Mouse (Mus musculus) stomach, postnatal 0 days (tissue): ENCODE data around the gene Eif3k. TPM values are rescaled to one million over a fixed set of nuclear protein-coding genes. Genes with fewer than 3 reads are reported as not detected.
"Not testable (repeated sequence)": the region's sequence is repeated elsewhere in the genome, so short reads cannot be mapped to it uniquely, and the experiment has no call there.

ENCODE experiments used
- ATAC-seq: fragments of 200-750 bp; cut with Nextera tagmentation; 2 replicates; pipeline ENCODE4 v1.8.0; 2017; ENCODE audit not compliant: low FRiP score, low TSS enrichment
- DNase-seq: peaks from one replicate; pipeline ENCODE4 v3.0.0-alpha.2; 2016; ENCODE audit warnings: low spot score
- H3K27ac ChIP-seq: fragments of 300-500 bp; sonication (generic); replicated peaks from 2 replicates; pipeline ENCODE4 v1.5.1; 2014; ENCODE audit warnings: mild to moderate bottlenecking, control low read depth
- H3K27me3 ChIP-seq: fragments of 300-500 bp; sonication (generic); 2 replicates; pipeline ENCODE4 v1.6.1; 2014; ENCODE audit warnings: low read length; ENCODE audit not compliant: control insufficient read depth, insufficient read depth
- H3K36me3 ChIP-seq: fragments of 300-500 bp; sonication (generic); 2 replicates; pipeline ENCODE4 v1.6.1; 2014; ENCODE audit warnings: low read length, mixed read lengths; ENCODE audit not compliant: control insufficient read depth, insufficient read depth
- H3K4me1 ChIP-seq: fragments of 300-500 bp; sonication (generic); replicated peaks from 2 replicates; pipeline ENCODE4 v1.6.1; 2014; ENCODE audit warnings: antibody characterized with exemption; ENCODE audit not compliant: control insufficient read depth, insufficient read depth
- H3K4me2 ChIP-seq: fragments of 300-500 bp; sonication (generic); replicated peaks from 2 replicates; pipeline ENCODE4 v1.6.1; 2014; ENCODE audit warnings: low read depth, mild to moderate bottlenecking, control low read depth, moderate library complexity
- H3K4me3 ChIP-seq: fragments of 300-500 bp; sonication (generic); 2 replicates; pipeline ENCODE4 v1.5.1; 2014; ENCODE audit warnings: low read depth, low read length, control low read depth
- H3K9ac ChIP-seq: fragments of 300-500 bp; sonication (generic); 2 replicates; pipeline ENCODE4 v1.6.1; 2014; ENCODE audit warnings: mild to moderate bottlenecking, low read length, control low read depth, mixed read lengths
- H3K9me3 ChIP-seq: fragments of 300-500 bp; sonication (generic); 2 replicates; pipeline ENCODE4 v1.6.1; 2016; ENCODE audit warnings: low read length; ENCODE audit not compliant: control insufficient read depth
- CTCF ChIP-seq: IDR thresholded peaks from 2 replicates; pipeline ENCODE4 v1.5.1; 2016; ENCODE audit warnings: antibody characterized with exemption, low read depth, mild to moderate bottlenecking, moderate library complexity
- EP300 ChIP-seq: optimal IDR thresholded peaks from 2 replicates; pipeline ENCODE3; 2016; ENCODE audit warnings: antibody characterized with exemption
- WGBS: fragments of 180-500 bp; shearing (Covaris S2); extraction: QIAGEN DNeasy Blood & Tissue Kit; methylation state at CpG from one replicate; pipeline ENCODE4 v1.1.7; 2014; 5-methylcytosine and 5-hydroxymethylcytosine counted together
- polyA plus RNA-seq: library from polyadenylated mRNA; unstranded; fragments of >200 nt; fragmentation: Nextera tagmentation; extraction: Ambion mirVana; gene quantifications from 2 replicates; pipeline ENCODE4 v1.2.1, GENCODE M21; 2015

The Eif3k gene
- polyA plus RNA-seq, 1 experiment from 2014 or later: 295 TPM

DNA sequence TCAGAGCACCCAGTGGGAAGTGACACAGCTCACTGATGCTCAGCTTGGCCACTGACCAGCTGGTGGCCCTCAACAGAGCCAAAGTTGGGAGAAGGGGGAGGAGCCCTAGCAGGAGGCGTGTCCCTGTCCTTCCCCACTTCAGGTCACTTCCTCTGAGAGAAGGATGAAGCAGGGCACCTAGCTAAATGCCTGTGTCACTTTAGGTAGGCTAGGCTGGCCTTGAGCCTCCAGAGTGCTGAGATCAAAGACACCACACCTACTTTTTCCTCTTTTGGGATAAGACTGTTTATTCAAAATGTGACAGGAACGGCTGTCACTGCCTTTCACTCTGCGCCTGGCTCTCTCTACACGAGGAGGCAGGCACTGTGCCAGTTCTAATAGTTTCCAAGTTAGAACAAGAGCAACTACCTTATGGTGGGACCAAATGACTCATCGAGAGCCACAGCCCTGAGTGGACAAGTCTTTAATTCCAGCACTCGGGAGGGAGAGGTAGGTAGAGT, 9.8 kb downstream of the Eif3k start:
- Histone ChIP-seq H3K27me3 (no peaks in the 10 kb centered on the region), H3K4me3 (no peak overlapping the region), H3K27ac (peak overlapping the region; percentile 82), H3K36me3 (peaks cover 10% of the 10 kb centered on the region), H3K9me3 (no peaks in the 10 kb centered on the region), H3K4me2 (no peak overlapping the region), H3K4me1 (0 out of 2 replicates have a peak, but pooled peaks cover 3% of the 10 kb centered on the region), H3K9ac (no peak overlapping the region)
- WGBS: 22% methylated on average over 6 of the region's 6 CpGs
- TF ChIP-seq EP300: no peak
- TF ChIP-seq CTCF: no peak
- peak; percentile 71 for DNase-seq
- ATAC-seq: peak; percentile 21

DNA sequence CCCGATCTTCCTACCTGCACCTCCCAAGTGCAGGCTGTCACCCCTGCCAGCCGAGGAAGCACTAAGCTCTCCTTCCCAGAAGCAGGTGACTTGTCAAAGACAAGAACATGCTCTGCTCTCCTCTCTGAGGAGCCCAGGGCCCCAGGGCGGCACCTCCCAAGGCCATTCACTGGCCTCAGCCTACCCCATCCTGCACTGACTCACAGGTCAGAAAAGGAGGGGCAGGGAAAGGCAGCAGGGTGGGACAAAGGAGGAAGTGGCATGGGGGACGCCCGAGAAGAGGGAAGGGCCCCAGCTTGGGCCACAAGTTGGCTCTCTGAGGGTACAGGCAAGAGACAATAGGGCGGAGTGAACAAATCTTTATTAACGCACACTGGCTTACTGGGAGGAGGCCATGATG, 10.6 kb downstream of the Eif3k start:
- ATAC-seq (peak; percentile 67), DNase-seq (peak; percentile 72)
- WGBS: 68% methylated on average over 7 of the region's 7 CpGs
- H3K9me3 ChIP-seq: no peaks in the 10 kb centered on the region
- peaks cover 10% of the 10 kb centered on the region for H3K36me3 ChIP-seq
- H3K4me1 ChIP-seq: 0 out of 2 replicates have a peak, but pooled peaks cover 3% of the 10 kb centered on the region
- TF ChIP-seq CTCF (no peak), EP300 (peak; percentile 38)
- no peak overlapping the region for H3K4me2 ChIP-seq
- peak overlapping the region; percentile 82 for H3K27ac ChIP-seq
- H3K9ac ChIP-seq: no peak overlapping the region
- H3K27me3 ChIP-seq: no peaks in the 10 kb centered on the region
- H3K4me3 ChIP-seq: no peak overlapping the region

DNA sequence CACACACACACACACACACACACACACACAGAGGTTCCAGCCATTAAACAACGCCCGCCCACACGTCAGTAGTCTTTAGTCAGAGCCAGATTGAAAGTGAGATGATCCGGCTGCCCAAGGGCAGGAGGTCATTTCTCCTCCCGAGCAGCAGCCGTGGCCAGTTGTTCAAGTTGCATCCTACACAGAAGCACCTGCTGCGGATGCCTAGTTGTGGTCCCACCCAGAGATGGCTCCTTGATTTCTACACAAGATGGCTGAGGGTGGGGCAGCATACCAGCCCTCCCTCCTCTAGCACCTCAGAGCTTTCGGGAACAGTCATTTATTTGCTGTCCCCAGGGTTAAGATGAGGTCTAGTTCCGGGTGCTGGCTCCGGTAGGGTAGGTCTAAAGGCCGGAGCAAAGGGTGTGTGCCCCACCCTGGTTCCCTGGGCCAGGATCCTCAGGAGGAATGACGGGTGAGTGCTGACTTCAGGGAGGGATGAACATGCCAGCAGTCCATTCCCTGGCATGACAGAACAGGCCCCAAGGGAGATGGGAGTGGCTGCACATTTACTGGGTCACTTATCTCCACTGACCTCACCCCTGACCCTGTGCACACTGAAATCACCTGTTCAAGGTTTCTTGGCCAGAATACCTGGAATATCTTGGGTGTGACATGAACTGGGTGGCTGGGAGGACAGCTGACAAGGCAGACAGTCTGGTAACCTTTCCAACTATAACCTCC, 11.8 kb downstream of the Eif3k start:
- DNase-seq (peak; percentile 77), ATAC-seq (peak; percentile 88)
- WGBS: 30% methylated on average over 12 of the region's 12 CpGs
- Histone ChIP-seq H3K9ac (no peak overlapping the region), H3K9me3 (no peaks in the 10 kb centered on the region), H3K36me3 (peaks cover 10% of the 10 kb centered on the region), H3K4me2 (no peak overlapping the region), H3K27me3 (no peaks in the 10 kb centered on the region), H3K27ac (peak overlapping the region; percentile 82), H3K4me3 (no peak overlapping the region), H3K4me1 (0 out of 2 replicates have a peak, but pooled peaks cover 3% of the 10 kb centered on the region)
- no peak for TF ChIP-seq CTCF
- peak; percentile 82 for TF ChIP-seq EP300

DNA sequence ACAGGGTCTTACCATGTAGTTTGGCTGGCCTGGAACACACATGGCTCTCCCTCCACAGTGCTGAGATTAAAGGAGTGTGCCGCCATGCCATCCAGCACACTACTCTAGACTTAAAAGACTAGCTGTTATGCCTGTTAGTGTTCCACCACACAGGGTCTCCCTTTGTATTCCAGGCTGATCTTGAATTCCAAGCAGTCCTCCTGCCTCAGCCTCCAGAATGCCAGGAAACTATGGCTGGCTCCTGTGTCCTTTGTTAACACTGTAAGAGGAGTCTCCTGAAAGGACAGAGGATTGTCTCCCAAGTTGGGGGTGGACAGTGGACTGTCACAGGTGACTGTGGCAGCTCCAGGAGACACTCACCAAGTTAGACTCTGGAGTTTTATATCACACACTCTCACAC, 12.4 kb downstream of the Eif3k start:
- Histone ChIP-seq H3K9ac (no peak overlapping the region), H3K9me3 (no peaks in the 10 kb centered on the region), H3K27ac (peak overlapping the region; percentile 82), H3K27me3 (no peaks in the 10 kb centered on the region), H3K4me3 (no peak overlapping the region), H3K4me1 (0 out of 2 replicates have a peak, but pooled peaks cover 3% of the 10 kb centered on the region), H3K4me2 (no peak overlapping the region), H3K36me3 (peaks cover 10% of the 10 kb centered on the region)
- ATAC-seq: no peak
- TF ChIP-seq EP300 (no peak), CTCF (no peak)
- 90% methylated on average over 1 of the region's 1 CpGs for WGBS
- DNase-seq: no peak

DNA sequence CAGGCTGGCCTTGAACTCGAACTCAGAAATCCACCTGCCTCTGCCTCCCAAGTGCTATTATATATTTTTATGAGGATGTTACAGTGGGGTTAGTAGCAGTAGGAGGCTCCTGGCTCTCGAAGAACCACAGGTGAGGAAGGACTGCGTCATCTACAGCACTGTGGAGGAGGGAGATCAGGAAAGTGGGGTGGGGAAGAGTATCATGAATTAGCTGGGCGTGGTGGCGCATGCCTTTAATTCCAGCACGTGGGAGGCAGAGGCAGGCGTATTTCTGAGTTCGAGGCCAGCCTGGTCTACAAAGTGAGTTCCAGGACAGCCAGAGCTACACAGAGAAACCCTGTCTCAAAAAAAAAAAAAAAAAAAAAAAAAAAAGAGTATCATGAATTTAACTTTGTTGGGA, 13.5 kb downstream of the Eif3k start:
- H3K4me2 ChIP-seq, DNase-seq, H3K36me3 ChIP-seq, H3K4me1 ChIP-seq, H3K27me3 ChIP-seq, H3K9me3 ChIP-seq, H3K9ac ChIP-seq, H3K27ac ChIP-seq, ATAC-seq, H3K4me3 ChIP-seq: not testable (repeated sequence)
- WGBS: 85% methylated on average over 8 of the region's 8 CpGs

DNA sequence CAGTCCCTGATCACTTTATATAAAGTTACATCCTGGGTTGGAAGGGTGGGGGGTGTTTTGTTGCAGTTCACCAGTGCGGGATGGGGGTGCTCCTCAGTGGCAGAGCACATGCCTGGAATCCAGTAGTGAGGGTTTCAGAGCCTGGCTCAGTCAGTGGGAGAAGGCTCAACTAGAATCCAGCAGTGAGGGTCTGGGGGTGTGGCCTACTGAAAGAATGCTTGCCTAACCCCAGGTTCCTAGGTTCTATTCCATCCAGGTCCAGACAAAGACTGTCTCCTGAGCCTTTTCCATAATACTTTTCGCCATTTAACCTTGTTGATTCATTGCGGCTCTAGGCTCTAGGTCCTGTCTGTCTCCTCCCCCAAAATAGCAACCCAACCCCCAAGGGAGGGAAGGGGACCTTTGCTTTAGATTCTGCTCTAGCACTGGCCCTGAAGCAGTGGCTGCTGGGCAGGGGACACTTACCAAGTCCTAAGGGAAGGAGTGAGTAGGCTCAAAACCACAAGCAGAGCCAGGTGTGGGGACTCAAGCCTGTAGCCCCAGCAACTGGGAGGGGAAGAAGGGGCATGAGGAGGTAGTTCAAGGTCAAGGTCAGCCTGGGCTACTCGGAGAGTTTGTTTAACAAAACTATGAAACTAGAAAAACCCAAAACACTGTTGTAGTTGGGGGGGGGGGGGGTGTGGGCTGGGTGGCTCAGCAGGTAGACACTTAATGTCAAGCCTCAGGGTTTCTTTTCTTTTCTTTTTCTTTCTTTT, 14.7 kb downstream of the Eif3k start:
- WGBS: 63% methylated on average over 4 of the region's 4 CpGs
- no peak for DNase-seq
- no peak for ATAC-seq
- H3K4me1 ChIP-seq: 0 out of 2 replicates have a peak, but pooled peaks cover 3% of the 10 kb centered on the region
- TF ChIP-seq CTCF (no peak), EP300 (no peak)
- H3K4me3 ChIP-seq: no peak overlapping the region
- no peak overlapping the region for H3K4me2 ChIP-seq
- H3K9ac ChIP-seq: no peak overlapping the region
- H3K36me3 ChIP-seq: no peaks in the 10 kb centered on the region
- no peak overlapping the region for H3K27ac ChIP-seq
- H3K9me3 ChIP-seq: no peaks in the 10 kb centered on the region
- no peaks in the 10 kb centered on the region for H3K27me3 ChIP-seq
